Mouse (Mus musculus): ENCODE measurements around the gene Dmd.

Dmd gene

DNA sequence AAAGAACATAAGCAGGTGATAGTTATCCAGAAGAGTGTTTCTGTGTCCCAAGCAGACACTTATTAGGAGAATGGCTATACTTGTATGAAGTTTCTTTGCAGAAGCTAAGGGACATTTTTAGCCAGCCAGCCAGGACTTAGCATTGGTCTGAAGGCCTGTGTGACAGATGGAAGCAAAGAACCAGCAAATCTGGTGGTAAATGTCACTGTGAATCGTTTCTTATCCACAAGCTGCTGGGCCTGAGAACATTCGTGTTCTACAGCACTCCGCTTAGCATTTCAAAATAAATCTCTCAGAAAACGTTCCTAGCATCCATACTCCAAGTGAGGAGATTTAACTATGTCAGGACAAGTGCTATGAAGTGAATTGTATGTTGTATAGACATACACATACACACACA, 1486.9 kb downstream of the Dmd start:
- DNase-seq = peak in 1 of 2 experiments; percentile 31

DNA sequence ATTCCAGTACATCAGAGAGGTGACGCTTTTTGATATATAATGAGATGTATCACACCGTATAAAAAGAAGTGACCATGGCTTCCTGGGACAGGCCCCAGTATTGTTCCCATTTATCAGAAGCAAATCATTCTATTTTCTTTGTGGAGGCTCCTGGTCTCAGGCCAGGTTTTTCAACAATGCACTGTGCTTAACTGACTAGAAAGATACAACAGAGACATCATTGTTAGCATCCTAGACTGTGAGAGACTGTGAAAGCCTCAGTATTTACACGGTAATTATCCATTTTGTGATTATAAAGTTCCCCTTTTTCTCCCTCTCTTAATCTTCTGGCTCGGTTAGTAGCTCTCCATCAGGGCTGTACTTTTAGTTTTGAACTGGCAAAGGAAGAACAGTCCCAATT, 1487.9 kb downstream of the Dmd start:
- no peak for DNase-seq

DNA sequence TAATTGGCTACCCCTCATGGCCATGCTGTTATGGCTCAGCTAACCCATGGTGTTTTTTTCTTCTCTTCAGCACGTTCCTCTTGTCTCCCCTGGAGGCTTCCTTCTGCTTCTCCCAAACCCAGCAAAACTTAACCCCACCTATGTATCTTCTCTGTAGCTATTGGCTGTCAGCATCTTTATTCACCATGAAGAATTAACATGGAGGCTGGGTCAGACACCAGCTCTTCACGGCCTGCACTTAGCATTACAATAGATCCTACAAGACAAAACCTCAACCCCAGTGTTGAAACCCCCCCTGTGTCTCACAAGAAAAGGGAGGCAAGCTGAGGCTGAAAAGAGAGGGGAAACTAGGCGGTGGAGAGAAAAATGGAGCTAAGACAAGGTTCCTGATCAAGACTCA, 1494.3 kb downstream of the Dmd start:
- DNase-seq = no peak

DNA sequence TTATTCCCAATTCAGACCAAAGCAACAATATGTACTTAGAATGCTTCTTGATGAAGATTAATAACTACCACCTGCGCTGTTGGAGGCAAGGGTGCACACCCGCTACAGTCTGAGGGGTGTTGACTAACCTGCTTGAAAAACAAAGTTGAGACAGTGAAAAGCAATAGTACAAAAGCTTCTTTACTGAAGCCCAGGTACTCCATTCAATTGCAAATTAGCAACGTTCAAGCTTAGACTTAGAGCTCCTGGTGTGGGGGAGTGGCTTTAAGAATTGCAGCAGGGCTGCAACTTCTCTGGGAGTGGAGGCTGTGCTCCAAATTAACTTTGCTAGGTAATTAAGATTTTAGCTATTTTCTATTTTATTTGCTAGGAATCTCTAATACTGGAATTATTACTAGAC, 1495.3 kb downstream of the Dmd start:
- DNase-seq = no peak

DNA sequence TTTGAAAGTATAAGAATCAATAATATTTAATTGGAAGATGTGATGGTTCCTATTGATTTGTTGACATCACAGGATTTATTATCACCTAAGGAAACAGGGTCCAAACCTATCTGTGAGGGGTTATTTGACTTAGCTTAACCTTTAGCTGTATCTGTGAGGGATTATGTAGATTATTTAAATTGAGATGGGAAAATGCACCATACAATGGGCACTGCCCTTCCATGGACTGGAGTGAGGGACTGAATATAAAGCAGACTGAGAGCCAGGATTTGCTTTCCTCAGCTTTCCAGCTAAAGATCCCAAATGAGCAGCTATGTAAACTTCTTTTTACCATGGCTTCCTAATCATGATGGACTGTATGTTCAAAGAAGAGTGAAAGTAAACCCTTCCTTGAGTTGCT, 1496.0 kb downstream of the Dmd start:
- no peak for DNase-seq

DNA sequence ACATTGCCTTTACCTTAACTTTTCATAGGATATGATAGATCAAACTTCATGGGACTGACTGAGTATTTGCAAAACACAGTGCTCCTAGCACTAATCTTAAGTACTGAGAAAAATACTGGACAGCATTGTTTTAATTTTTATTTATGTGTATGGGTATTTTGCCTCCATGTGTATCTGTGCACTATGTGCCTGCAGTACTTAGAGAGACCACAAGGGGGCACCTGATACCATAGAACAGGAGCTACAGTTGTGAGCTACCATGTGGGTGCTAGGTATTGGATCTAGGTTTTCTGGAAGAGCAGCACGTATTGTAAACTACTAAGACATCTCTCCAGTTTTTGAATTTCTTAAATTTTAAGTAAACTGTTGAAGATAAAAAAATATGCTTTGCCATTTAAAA, 1505.8 kb downstream of the Dmd start:
- DNase-seq = peak; percentile 10 to 28

DNA sequence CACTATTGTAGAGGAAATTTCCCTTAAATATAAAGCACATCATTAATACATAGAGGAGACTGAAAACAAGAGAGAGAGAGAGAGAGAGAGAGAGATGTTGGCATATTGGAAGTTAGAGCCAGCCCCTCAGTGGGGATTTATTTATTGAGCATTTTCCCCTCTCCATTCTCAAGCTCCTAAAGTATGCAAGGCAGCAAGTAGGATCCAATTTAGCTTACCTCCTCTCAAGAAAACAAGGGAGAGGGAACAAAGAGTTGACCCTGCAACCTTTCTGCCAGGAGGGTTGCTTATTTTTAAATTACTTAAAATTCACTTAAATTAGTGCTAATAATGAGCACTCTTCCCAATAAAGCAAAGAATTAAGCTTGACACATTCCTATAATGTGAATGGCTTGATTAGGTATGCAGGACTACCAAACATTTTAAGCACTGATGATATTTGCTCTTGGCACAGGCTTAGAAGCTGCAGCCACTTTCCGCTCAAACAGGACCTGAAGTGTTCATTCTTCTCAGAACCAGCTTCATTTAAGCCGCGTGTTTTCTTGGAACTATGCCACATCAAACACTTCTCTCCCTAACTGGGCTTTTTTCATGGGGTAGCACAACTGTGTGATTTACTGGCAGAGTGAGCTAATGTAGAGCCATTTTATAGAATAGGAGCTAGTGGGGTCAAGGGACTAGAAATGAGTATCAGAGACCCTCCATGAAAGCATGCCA, 1566.1 kb downstream of the Dmd start:
- peak in 1 of 2 experiments; percentile 1 for DNase-seq

DNA sequence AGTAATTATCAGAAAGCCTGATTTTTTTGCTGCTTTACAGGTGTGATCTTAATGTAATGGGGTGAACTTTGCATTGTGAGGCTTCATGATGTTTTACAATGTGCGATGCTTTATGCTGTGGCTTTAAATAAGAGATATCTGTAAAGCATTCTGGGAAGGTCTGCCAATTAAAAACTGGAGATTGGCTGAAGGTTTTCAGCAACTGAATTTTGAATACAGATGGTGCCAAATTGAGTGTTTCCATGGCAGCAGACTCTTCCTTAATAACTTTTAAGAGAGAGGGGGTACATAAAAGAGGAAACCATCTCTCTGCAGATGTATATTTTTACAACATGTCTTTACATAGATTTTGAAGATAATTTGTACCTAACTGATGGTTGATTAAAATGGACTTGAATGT, 1603.3 kb downstream of the Dmd start:
- no peak for DNase-seq

DNA sequence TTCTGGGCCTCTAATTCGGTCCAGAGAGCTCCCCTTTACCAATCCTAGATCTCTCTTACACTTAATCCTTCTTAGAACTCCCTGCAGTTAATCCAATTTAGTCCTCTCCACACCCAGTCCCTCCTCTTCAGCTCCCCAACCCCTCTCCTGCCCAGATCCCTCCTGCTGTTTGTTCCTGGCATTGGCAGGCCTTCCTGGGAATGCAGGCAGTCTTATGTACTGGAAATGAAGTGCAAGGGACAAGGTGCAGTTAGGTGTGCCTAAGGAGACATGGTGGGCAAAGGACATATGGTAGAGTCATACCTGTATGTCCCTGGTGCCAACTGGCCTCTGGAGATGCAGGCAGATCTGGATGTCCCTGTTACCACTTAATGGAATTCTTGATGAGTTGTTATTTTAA, 1604.8 kb downstream of the Dmd start:
- peak; percentile 45 to 49 for DNase-seq

DNA sequence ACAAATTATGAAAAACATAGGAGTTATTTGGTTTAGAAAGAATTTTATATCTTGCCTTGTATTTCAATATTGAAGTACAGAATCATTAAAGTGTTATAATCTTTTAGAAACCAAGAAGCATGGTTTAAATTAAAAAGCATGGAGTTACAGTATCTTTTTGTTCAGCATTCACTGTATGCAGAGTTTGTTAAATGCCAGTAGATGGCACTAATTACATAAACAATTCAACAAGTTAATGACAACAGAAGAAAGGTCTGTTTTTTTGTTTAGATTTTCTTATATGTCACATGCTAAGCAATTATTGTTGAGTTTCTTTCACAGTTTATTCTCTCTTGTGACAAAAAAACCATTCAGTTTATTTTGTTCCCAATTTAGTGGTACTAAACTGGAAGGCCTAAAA, 1649.8 kb downstream of the Dmd start:
- DNase-seq = no peak

DNA sequence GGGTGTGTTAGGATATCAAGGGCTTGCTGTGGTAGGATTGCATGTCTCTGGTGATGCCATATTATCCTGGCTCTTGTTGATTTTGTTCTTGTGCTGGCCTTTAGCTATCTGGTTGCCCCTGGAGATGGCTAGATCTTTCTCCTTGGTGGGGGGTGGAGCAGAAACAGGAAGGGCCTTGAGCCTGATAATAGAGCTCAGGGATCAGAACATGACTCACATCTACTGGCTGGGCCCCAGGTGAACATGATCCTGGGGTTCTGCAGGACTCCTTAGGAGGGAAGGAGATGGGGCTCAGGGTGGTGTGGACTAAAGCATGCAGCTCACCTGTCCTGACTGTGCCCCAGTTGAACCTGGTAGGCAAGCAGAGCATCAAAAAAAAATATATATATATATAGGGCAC, 1691.8 kb downstream of the Dmd start:
- peak in 1 of 2 experiments; percentile 1 for DNase-seq

DNA sequence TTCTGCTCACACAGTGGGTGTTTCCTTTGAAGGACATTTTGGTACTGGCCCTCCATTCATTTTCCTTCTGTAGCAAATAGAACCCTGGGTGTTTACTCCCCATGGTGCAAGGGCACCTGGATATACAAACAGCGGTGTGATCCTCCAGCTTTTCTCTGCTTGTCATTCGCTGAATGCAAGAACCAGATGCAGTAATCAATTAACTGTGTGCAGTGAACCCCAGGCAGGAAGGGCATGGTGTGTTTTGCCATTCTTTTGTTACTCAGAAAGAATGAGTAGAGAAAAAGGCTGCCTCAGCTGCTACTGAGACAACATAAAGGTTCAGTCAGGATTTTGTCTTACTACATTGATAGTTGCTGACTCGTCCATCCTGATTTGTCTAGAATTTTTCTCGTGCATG, 1799.0 kb downstream of the Dmd start:
- no peak for DNase-seq

DNA sequence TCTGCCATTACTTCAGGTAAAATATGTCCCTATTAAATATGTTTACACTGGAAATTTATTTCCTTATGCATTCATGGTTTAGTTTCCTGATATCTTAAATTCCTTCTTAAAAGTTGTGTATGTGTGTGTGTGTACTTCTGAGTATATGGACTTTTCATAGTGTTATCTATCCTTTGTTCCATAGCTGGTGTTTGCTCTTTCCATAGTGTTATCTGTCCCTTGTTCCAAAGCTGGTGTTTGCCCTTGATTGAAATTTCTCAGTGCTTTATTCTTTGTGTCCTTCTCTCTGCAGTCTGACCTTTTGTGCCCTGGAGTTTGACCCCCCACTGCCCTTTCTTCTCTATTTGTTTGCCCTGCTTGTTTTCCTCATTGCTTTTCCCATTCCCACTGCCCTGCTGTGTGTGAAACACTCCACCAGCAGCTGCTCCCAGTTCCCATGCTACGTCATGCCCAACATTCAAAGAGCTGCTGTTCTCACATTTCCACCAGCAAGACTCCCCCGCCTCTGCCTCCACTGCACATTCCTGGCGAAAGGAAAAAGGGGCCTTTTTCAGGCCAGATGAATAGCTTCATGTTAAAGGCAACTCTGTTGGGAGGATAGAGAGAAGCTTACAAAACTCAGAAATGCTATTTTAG, 1911.5 kb downstream of the Dmd start:
- no peak for DNase-seq

DNA sequence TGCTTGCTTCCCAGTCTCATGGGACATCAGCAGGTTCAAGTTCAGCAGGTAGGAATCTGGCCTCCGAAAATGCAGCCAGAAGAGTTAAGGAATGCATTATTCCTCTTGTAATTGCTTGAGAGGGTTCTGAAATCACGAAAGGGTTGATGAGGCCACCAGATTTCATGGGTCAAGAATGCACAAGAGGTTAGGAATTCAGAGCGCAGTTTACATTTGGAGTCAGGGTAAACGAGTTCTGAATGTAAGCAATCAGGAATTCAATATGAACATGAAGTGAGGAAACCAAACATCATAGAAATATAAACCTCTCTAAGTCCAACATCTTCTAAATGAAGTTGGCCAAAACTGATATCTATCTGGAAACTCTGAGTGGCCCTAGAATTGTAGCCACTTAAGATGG, 1924.4 kb downstream of the Dmd start:
- DNase-seq = no peak

DNA sequence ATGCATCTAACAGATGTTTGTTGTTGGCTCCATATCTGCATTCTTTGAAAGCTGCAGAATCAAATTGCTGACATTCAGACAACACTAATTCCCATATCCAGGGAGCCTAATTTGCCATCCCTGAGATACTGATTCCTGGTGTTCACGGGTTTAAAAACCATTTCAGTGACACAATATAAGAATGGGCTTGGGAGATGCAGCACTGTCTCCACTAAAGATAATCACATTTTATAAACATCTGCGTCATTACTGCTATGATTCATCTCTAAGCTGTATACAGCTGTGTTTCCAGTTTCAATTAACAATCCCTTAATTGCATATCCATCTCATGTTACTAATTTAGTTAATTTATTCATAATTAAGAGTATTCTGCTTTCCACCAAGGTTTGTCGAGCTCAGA, 1929.5 kb downstream of the Dmd start:
- no peak for DNase-seq

DNA sequence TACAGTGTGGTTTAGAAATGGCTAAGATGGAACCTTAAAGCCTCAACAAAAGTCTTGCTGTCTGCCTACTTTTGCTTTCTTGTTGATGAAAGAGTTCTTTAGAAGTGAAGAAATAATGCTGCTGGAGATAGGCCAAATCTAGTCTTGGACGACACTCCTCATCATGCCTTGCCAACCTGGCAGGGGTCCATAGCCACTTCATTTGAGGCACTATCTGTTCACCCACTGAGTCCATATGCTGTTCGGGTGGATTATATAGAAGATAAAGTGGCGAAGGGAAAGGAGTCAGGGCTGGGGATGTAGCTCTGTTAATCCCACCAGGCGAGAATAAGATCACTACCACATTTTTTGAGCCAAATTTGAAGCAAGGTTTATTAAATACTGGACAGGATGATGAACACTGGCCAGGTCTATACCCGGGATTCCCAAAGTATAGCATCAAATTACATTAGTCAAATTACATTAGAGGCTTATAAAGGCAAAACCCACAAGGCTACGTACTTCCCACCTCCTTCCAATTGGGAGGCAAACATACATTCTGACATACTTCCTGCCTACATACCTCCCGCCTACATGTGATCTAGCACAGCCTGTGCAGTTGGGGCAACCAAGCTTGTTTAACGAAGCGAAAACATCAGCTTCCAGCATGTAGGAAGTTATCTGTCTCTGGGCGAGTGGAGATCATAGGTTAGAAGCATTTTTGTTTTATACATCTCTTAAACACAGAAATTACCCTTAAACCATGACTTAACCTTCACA, 1984.2 kb downstream of the Dmd start:
- peak; percentile 74 to 86 for DNase-seq

DNA sequence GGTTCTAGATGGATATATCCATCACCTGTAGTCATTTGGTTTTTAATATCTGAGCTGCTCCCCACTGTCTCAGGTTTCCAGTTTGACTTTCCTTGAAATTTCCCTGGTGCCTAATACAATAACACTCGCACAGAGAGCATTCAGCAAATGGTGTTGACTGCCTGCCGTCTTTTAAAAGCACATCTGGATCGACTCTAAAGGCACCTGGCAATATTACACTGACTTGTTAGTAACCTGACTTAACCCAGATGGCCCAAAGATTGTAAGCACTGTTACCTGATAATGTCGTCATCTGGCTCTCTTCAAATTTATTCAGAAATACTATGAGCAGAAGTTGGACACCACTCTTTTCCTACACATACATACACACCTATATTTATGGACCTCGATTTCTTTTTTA, 2011.9 kb downstream of the Dmd start:
- no peak for DNase-seq

DNA sequence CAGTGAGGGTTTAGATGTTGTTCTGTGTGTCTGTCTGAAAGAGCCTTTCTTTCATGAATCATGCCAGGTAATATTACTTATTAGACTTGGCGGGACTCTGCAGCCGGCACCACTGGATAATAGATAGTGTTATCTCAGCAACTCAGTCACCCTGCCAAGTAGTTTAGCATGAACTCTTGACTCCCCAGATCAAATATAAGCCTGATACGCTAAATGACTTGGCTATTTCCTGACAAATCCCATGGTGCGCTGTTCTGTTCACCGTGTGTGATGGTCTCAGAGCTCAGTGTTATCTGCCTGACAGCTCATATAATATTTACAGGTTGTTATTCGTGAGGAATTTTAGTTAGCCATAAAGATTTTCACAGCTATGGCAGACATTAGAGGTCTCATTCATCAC, 2012.3 kb downstream of the Dmd start:
- no peak for DNase-seq

DNA sequence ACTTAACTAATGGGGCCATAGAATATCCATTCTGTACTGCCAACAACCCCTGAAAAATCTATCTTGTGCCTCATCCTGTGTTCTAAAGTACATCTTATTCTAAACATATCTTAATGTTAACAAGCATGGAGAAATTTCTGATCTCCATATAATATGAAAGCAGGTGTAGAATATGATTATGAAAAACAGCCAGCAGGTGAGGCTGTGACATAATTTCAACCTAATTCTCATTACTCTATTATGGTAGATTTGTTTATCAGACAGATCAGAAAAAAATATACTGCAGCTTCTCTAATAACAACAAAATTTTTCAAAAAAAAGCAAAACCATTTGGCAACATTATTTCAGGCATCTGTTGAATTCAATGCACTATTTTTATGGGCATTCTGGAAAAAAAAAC, 2059.6 kb downstream of the Dmd start:
- DNase-seq = no peak

DNA sequence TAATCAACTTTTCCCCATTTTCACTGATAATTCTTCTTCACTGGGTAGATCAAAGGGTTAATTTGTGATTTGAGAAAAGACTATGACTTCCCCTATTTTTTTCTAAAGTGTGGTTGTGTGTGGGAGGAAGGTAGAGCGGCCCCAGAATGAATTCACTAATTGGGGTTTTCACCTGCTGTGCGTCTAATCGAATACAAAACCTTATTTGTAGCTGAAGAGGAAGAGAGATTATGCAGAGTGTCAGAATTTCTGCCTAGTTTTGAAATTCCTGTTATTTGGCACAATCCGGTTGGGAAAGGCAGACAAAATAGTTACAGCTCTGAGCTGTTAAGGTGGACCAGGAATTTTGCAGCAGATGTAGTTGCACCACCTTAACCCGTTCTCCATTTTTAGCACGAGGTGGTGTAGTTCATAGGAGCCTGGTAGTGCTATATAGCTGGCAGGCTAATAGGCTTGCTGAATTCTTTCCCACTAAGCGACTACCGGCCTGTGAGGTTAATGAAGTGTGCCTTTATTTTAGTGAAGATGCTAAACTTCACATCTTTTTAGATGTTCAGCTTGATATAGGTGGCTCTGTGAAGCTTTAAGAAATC, 2092.9 kb downstream of the Dmd start:
- no peak for DNase-seq

DNA sequence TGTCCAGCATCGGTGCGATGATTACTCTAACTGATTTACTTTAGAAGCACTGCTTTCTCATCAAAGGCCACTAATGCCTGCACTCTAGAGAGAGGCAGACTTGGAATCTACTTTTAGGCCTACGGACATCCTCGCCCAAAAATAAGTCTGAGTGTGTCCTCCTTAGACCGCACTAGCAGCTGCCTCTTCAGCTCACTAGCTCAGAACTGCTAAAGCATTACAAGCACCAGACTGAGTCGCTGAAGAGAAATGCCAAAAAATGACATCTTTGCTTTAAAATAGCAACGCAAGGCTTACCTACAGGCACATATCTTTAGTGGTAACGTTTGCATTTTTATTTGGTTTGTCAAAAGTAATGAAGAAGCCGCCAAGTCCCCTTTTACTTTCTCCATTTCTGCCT, 2098.0 kb downstream of the Dmd start:
- no peak for DNase-seq

DNA sequence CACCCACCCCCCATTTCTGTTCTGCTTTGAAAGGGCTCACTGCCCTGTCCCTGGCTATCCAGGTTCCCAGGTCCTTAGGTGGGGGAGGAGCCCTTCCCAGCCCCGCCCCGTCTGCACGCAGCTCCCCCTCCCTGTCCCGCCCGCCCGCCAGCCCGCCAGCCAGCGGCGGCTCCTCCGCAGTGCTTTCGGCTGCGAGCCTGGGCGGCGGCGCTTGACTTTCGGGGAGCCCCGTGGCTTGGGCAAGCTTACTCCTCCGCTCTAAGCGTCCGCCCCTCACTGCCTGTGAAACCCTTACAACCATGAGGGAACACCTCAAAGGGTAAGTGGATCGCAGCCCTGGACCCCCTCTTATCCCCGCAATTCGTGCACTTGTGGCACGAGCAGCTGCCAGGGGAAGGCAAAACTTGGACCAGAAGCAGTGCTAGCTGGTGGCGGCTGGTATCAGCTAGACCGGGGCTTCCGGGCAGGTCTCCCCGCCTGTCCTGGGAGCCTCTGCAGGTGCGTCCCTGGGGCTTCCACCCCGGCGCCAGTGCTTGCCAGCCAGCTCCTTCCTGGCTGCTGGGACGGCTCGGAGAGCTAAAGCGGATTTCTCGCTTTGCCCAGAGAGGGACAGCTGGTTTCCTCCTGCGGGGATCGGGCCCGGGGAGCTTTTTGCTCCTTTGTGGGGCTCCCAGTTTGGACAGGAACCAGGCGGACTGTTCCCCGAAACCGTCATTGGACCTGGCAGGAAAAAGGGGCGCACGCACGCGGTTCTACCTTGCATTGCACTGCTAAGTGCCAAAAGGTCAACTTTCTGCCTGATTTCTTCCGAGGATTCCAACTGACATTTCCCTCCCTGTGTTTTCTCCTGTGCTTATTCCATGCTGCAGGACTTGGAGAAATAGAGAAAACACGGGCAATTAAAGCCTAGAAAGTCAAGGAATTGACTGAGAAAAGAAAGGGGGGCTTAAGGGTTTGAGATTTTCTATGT, 2099.8 kb downstream of the Dmd start:
- peak; percentile 57 to 74 for DNase-seq

DNA sequence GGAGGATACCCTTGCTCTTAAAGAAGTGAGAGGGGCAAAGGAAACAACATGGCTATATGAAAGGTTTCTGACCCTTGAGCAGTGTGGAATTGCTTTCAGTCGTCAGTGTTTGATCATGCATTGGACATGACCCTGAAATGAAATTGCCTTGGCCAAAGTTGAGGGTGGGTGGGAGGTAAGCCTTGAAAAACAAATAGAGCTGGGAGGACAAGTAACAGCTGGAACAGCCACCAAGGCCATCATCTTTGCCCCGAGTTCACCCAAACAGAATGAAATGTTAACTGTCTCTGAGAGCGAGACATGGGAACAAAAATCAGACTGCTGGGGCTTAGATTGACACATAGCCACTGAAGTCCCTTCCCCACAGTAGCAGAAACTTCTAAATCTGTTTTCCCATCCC, 2100.9 kb downstream of the Dmd start:
- DNase-seq = no peak

Measured in cerebellum, postnatal 25 days (tissue).